Mouse (Mus musculus) erythroblast, embryonic 14.5 days (primary cell): ENCODE measurements around the gene Plxna1. TPM values are rescaled to one million over a fixed set of nuclear protein-coding genes. Genes with fewer than 3 reads are reported as not detected.

Experiments used
- H3K27me3 ChIP-seq: 2 replicates; pipeline ENCODE4 v1.6.1; 2012; ENCODE audit warnings: inconsistent platforms; ENCODE audit not compliant: control insufficient read depth
- H3K36me3 ChIP-seq: 2 replicates; pipeline ENCODE4 v1.6.1; 2012; ENCODE audit warnings: mild to moderate bottlenecking, inconsistent platforms; ENCODE audit not compliant: control insufficient read depth
- H3K4me1 ChIP-seq: 2 replicates; pipeline ENCODE4 v1.6.1; 2012; ENCODE audit warnings: inconsistent platforms; ENCODE audit not compliant: control insufficient read depth
- H3K4me3 ChIP-seq: replicated peaks from 2 replicates; pipeline ENCODE3; 2012; ENCODE audit warnings: moderate library complexity, mild to moderate bottlenecking, inconsistent platforms
- H3K9me3 ChIP-seq: 2 replicates; pipeline ENCODE4 v1.6.1; 2012; ENCODE audit warnings: low read length, inconsistent platforms, mixed read lengths; ENCODE audit not compliant: control insufficient read depth
- GATA1 ChIP-seq: IDR thresholded peaks from 2 replicates; pipeline ENCODE4 v1.6.1; 2012; ENCODE audit warnings: low read length, inconsistent platforms, mixed read lengths
- TAL1 ChIP-seq: IDR thresholded peaks from 3 replicates; pipeline ENCODE4 v1.6.1; 2012; ENCODE audit warnings: low read length, inconsistent platforms, mixed read lengths
- polyA plus RNA-seq: library from polyadenylated mRNA; stranded (reverse); fragments of >175 nt; gene quantifications from 2 replicates; pipeline ENCODE4 v1.2.3, GENCODE M21; 2012

Gene Plxna1
- polyA plus RNA-seq, 1 experiment: 0.04 TPM

GRCm38 (mm10) chr6:89283095-89283494, 79.3 kb downstream of the Plxna1 start:
- no peak for TF ChIP-seq GATA1
- TF ChIP-seq TAL1: no peak
- peaks cover 5% of the 10 kb centered on the region for H3K9me3 ChIP-seq
- no peaks in the 10 kb centered on the region for H3K4me1 ChIP-seq
- H3K36me3 ChIP-seq: no peaks in the 10 kb centered on the region
- H3K27me3 ChIP-seq: peaks cover 7% of the 10 kb centered on the region
- no peak overlapping the region for H3K4me3 ChIP-seq

DNA sequence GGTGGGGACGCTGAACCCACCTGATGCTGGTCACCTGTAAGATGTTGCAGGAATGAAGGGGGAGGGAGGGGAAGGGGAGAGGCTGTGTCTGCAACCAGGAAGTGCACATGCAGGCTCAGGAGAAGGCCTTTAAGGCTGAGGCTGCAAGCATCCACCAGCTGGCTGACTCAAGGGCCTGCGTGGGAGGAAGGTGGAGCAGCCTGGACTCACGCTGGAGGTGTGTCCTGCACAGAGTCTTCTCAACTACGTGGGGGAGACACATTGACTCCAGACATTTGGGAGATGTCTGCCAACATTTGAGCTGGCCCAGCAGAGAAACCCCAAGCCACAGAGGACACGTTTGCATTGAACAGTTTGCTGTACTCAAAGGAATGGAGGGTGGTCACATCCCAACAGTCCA, 79.8 kb downstream of the Plxna1 start:
- no peak overlapping the region for H3K4me3 ChIP-seq

GRCm38 (mm10) chr6:89281492-89282332, 80.7 kb downstream of the Plxna1 start:
- Histone ChIP-seq H3K4me3 (no peak overlapping the region), H3K9me3 (peaks cover 5% of the 10 kb centered on the region), H3K4me1 (no peaks in the 10 kb centered on the region), H3K27me3 (peaks cover 7% of the 10 kb centered on the region), H3K36me3 (no peaks in the 10 kb centered on the region)
- no peak for TF ChIP-seq GATA1
- TF ChIP-seq TAL1: no peak

More for the DNA sequence above, 79.8 kb downstream of the Plxna1 start:
- H3K36me3 ChIP-seq: no peaks in the 10 kb centered on the region
- TF ChIP-seq TAL1 (no peak), GATA1 (no peak)
- H3K4me1 ChIP-seq: no peaks in the 10 kb centered on the region
- peaks cover 5% of the 10 kb centered on the region for H3K9me3 ChIP-seq
- peaks cover 7% of the 10 kb centered on the region for H3K27me3 ChIP-seq

DNA sequence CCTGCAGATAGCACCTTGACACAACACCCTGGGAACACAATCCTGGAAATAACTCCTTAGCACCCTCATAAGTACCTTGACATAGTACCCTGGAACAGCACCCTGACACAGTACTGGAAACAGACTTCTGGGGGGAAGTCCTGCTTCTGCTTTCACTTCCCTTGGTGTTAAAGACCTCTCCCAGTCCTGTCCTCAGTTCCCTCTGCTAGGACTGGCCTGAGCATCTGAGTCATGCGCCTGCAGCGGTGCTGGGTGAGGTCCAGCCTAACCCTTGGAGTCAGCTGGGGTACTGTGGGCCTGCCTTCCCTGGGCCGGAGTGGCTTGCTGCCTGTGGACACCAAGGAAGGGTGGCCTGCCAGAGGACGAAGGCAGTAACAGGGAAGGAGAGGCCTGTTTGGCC, 81.9 kb downstream of the Plxna1 start:
- H3K27me3 ChIP-seq: peaks cover 7% of the 10 kb centered on the region
- no peaks in the 10 kb centered on the region for H3K36me3 ChIP-seq
- H3K9me3 ChIP-seq: peaks cover 5% of the 10 kb centered on the region
- H3K4me3 ChIP-seq: no peak overlapping the region
- no peaks in the 10 kb centered on the region for H3K4me1 ChIP-seq
- no peak for TF ChIP-seq GATA1
- TF ChIP-seq TAL1: no peak

DNA sequence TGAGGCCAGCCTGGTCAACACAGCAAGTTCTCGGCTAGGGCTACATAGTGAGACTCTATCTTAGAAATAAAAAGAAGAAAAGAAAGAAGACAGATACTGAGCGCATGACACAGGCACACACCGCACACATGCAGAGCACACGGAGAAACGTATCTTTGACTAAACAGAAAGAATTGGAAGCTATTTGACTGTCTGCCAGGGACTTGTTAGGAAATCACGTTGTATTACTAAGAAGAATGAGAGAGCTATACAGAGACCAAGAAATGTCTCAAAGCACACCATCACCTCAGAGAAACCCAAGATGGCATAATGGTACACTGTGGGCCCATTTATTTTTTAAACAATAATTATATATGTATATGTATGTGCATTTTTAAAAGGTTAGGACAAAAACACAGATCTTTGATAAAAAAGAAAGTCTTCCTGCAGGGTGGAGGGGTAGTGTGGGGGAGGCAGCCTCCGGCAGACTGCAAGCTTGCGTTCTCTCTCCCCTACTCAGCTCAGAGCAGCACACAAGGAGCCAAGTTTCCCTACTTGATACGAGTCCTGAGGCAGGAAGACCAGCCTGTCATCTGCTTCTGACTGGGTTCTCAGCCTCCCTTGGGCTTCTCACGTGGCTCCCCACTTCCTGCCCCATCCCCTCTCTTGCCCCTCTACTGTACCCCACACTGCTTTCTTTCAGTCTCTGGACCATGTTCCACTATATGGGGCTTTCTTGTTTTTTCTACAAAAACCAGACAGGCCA, 90.5 kb downstream of the Plxna1 start:
- no peaks in the 10 kb centered on the region for H3K27me3 ChIP-seq

GRCm38 (mm10) chr6:89267181-89267580, 95.2 kb downstream of the Plxna1 start:
- Histone ChIP-seq H3K36me3 (no peaks in the 10 kb centered on the region), H3K4me1 (no peaks in the 10 kb centered on the region), H3K4me3 (no peak overlapping the region), H3K27me3 (no peaks in the 10 kb centered on the region), H3K9me3 (no peaks in the 10 kb centered on the region)
- TF ChIP-seq GATA1 (no peak), TAL1 (no peak)

More for the DNA sequence above, 90.5 kb downstream of the Plxna1 start:
- no peak for TF ChIP-seq TAL1
- no peak for TF ChIP-seq GATA1
- Histone ChIP-seq H3K4me1 (no peaks in the 10 kb centered on the region), H3K4me3 (no peak overlapping the region), H3K9me3 (no peaks in the 10 kb centered on the region), H3K36me3 (no peaks in the 10 kb centered on the region)

Other genes with a start within 250 kb of the Plxna1 start
- 1.6 and 2.0 TPM in 2 replicates for gene Chchd6, start 233.0 kb upstream of the Plxna1 start, polyA plus RNA-seq